Mouse (Mus musculus): ENCODE data around the gene Mob1b. TPM values are rescaled to one million over a fixed set of nuclear protein-coding genes. Genes with fewer than 3 reads are reported as not detected.

Mob1b gene
- polyA plus RNA-seq, 1 experiment from 2014 or later, result 7.5 TPM

DNA sequence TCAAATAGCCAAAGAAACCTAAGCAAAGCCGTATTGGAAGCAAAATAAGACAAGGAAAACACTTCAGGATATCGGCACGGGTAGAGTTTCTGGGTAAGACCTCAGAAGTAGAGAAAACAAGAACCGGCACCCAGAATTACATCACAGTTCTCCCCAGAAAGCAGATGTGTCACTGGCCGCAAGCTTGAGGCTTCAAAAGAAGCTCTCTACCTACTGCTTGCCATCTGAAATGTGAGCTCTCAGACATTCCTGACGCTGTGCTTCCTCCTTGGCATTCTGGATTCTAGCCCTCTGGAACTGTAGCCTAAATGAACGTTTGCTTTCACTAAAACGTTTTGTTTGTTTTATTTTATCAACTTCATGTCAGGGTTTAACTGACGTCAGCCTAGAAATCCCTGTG is 70.0 kb downstream of the Mob1b start:
- no peak overlapping the region for H3K9ac ChIP-seq (ENCODE audit: low read depth, low read length)

GRCm38 (mm10) chr5:88791256-88792245 is 70.9 kb downstream of the Mob1b start:
- Histone ChIP-seq H3K36me3 (ENCODE audit: control insufficient read depth, insufficient read depth, low read length) (no peaks in the 10 kb centered on the region), H3K4me2 (ENCODE audit: low read length) (no peak overlapping the region), H3K9me3 (ENCODE audit: control insufficient read depth, low read length) (no peaks in the 10 kb centered on the region), H3K27me3 (replicated peaks; ENCODE audit: control insufficient read depth, insufficient read depth, low read length) (no peaks in the 10 kb centered on the region), H3K9ac (ENCODE audit: low read depth, low read length) (no peak overlapping the region), H3K27ac (ENCODE audit: low read depth, low read length) (no peak overlapping the region), H3K4me3 (ENCODE audit: low read length) (no peak overlapping the region), H3K4me1 (ENCODE audit: control insufficient read depth, insufficient read depth, low read depth, low read length) (no peaks in the 10 kb centered on the region)
- WGBS, result 39% methylated on average over 10 of the region's 10 CpGs
- ATAC-seq, result peak; percentile 34; the same call in 1 of the 2 replicates

More for the DNA sequence above, 70.0 kb downstream of the Mob1b start:
- no peak overlapping the region for H3K27ac ChIP-seq (ENCODE audit: low read depth, low read length)
- H3K4me1 ChIP-seq (ENCODE audit: control insufficient read depth, insufficient read depth, low read depth, low read length), result no peaks in the 10 kb centered on the region
- ATAC-seq, result no peak
- no peak overlapping the region for H3K4me3 ChIP-seq (ENCODE audit: low read length)
- no peak overlapping the region for H3K4me2 ChIP-seq (ENCODE audit: low read length)
- H3K9me3 ChIP-seq (ENCODE audit: control insufficient read depth, low read length), result no peaks in the 10 kb centered on the region
- no peaks in the 10 kb centered on the region for H3K36me3 ChIP-seq (ENCODE audit: control insufficient read depth, insufficient read depth, low read length)
- no peaks in the 10 kb centered on the region for H3K27me3 ChIP-seq (replicated peaks; ENCODE audit: control insufficient read depth, insufficient read depth, low read length)
- WGBS, result 63% methylated on average over 9 of the region's 9 CpGs

GRCm38 (mm10) chr5:88793676-88794075 is 73.0 kb downstream of the Mob1b start:
- Histone ChIP-seq H3K27ac (ENCODE audit: low read depth, low read length) (no peak overlapping the region), H3K4me1 (ENCODE audit: control insufficient read depth, insufficient read depth, low read depth, low read length) (no peaks in the 10 kb centered on the region), H3K9me3 (ENCODE audit: control insufficient read depth, low read length) (no peaks in the 10 kb centered on the region), H3K27me3 (replicated peaks; ENCODE audit: control insufficient read depth, insufficient read depth, low read length) (no peaks in the 10 kb centered on the region), H3K4me2 (ENCODE audit: low read length) (no peak overlapping the region), H3K9ac (ENCODE audit: low read depth, low read length) (no peak overlapping the region), H3K4me3 (ENCODE audit: low read length) (no peak overlapping the region), H3K36me3 (ENCODE audit: control insufficient read depth, insufficient read depth, low read length) (no peaks in the 10 kb centered on the region)
- 97% methylated on average over 3 of the region's 3 CpGs for WGBS
- no peak for ATAC-seq

- no peak overlapping the region for H3K27ac ChIP-seq (ENCODE audit: low read depth, low read length)
- no peak overlapping the region for H3K9ac ChIP-seq (ENCODE audit: low read depth, low read length)
- no peaks in the 10 kb centered on the region for H3K4me1 ChIP-seq (ENCODE audit: control insufficient read depth, insufficient read depth, low read depth, low read length)
- H3K4me2 ChIP-seq (ENCODE audit: low read length), result no peak overlapping the region
- H3K27me3 ChIP-seq (replicated peaks; ENCODE audit: control insufficient read depth, insufficient read depth, low read length), result no peaks in the 10 kb centered on the region
- 52% methylated on average over 9 of the region's 9 CpGs for WGBS
- H3K4me3 ChIP-seq (ENCODE audit: low read length), result no peak overlapping the region
- no peaks in the 10 kb centered on the region for H3K9me3 ChIP-seq (ENCODE audit: control insufficient read depth, low read length)
- no peaks in the 10 kb centered on the region for H3K36me3 ChIP-seq (ENCODE audit: control insufficient read depth, insufficient read depth, low read length)
- no peak for ATAC-seq
Measured at GRCm38 (mm10) chr5:88795910-88796584, 75.4 kb downstream of the Mob1b start.

GRCm38 (mm10) chr5:88796588-88796987 is 75.9 kb downstream of the Mob1b start:
- no peak overlapping the region for H3K4me2 ChIP-seq (ENCODE audit: low read length)
- no peaks in the 10 kb centered on the region for H3K4me1 ChIP-seq (ENCODE audit: control insufficient read depth, insufficient read depth, low read depth, low read length)
- no peak overlapping the region for H3K27ac ChIP-seq (ENCODE audit: low read depth, low read length)
- H3K9me3 ChIP-seq (ENCODE audit: control insufficient read depth, low read length), result no peaks in the 10 kb centered on the region
- WGBS, result 64% methylated on average over 11 of the region's 11 CpGs
- H3K9ac ChIP-seq (ENCODE audit: low read depth, low read length), result no peak overlapping the region
- ATAC-seq, result no peak
- no peaks in the 10 kb centered on the region for H3K36me3 ChIP-seq (ENCODE audit: control insufficient read depth, insufficient read depth, low read length)
- no peak overlapping the region for H3K4me3 ChIP-seq (ENCODE audit: low read length)
- H3K27me3 ChIP-seq (replicated peaks; ENCODE audit: control insufficient read depth, insufficient read depth, low read length), result no peaks in the 10 kb centered on the region

GRCm38 (mm10) chr5:88797121-88797520 is 76.5 kb downstream of the Mob1b start:
- WGBS, result 80% methylated on average over 6 of the region's 6 CpGs
- H3K27ac ChIP-seq (ENCODE audit: low read depth, low read length), result no peak overlapping the region
- no peak overlapping the region for H3K4me2 ChIP-seq (ENCODE audit: low read length)
- H3K9me3 ChIP-seq (ENCODE audit: control insufficient read depth, low read length), result no peaks in the 10 kb centered on the region
- no peak overlapping the region for H3K9ac ChIP-seq (ENCODE audit: low read depth, low read length)
- H3K4me3 ChIP-seq (ENCODE audit: low read length), result no peak overlapping the region
- no peaks in the 10 kb centered on the region for H3K36me3 ChIP-seq (ENCODE audit: control insufficient read depth, insufficient read depth, low read length)
- ATAC-seq, result no peak
- no peaks in the 10 kb centered on the region for H3K4me1 ChIP-seq (ENCODE audit: control insufficient read depth, insufficient read depth, low read depth, low read length)
- no peaks in the 10 kb centered on the region for H3K27me3 ChIP-seq (replicated peaks; ENCODE audit: control insufficient read depth, insufficient read depth, low read length)

DNA sequence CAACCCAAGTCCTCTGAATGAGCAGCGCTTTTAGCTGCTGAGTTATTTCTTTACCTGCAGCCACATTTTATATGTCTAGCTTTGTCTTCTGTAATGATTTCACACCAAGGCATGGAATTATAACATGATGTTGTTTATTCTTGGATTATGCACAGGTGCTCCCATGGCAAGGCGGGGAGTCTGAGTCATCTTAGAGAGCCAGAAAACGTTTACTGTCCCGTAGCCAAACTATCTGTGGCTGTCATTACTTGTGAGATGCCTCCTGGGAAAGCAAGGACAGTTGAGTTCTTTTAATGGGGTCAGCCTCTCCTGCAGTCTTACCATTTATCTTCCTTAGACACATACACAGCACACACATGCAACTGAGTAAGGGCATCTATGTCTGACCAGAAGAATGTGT is 85.0 kb downstream of the Mob1b start:
- ATAC-seq, result no peak
- Histone ChIP-seq H3K4me2 (ENCODE audit: low read length) (no peak overlapping the region), H3K4me3 (ENCODE audit: low read length) (no peak overlapping the region), H3K9me3 (ENCODE audit: control insufficient read depth, low read length) (no peaks in the 10 kb centered on the region), H3K4me1 (ENCODE audit: control insufficient read depth, insufficient read depth, low read depth, low read length) (no peaks in the 10 kb centered on the region; the same call in 1 of the 2 replicates), H3K27me3 (replicated peaks; ENCODE audit: control insufficient read depth, insufficient read depth, low read length) (no peaks in the 10 kb centered on the region), H3K27ac (ENCODE audit: low read depth, low read length) (no peak overlapping the region), H3K36me3 (ENCODE audit: control insufficient read depth, insufficient read depth, low read length) (no peaks in the 10 kb centered on the region), H3K9ac (ENCODE audit: low read depth, low read length) (no peak overlapping the region)
- WGBS, result 83% methylated on average over 4 of the region's 4 CpGs

DNA sequence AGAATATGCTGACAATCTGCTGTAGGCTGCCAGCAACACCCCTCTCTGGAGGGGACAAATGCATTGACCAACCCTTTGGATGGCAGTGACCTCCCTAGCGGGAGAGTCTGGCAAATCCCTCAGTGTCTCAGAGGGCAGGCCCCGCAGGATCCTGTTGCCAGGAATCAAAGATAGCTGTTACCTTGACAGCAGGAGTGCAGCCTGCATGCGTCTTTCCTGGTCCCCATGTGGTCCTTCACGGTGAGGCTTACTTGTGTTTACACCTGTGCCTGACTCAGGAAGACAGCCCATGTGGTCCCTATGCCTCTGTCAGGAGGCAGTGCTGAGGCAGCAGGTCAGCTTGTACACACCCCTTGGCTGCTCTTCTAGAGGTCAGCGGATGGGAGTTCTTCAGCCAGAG is 85.6 kb downstream of the Mob1b start:
- Histone ChIP-seq H3K9ac (ENCODE audit: low read depth, low read length) (no peak overlapping the region), H3K27me3 (replicated peaks; ENCODE audit: control insufficient read depth, insufficient read depth, low read length) (no peaks in the 10 kb centered on the region), H3K9me3 (ENCODE audit: control insufficient read depth, low read length) (no peaks in the 10 kb centered on the region), H3K36me3 (ENCODE audit: control insufficient read depth, insufficient read depth, low read length) (no peaks in the 10 kb centered on the region), H3K27ac (ENCODE audit: low read depth, low read length) (no peak overlapping the region), H3K4me2 (ENCODE audit: low read length) (no peak overlapping the region), H3K4me3 (ENCODE audit: low read length) (no peak overlapping the region), H3K4me1 (ENCODE audit: control insufficient read depth, insufficient read depth, low read depth, low read length) (no peaks in the 10 kb centered on the region; the same call in 1 of the 2 replicates)
- no peak for ATAC-seq
- 18% methylated on average over 5 of the region's 5 CpGs for WGBS

DNA sequence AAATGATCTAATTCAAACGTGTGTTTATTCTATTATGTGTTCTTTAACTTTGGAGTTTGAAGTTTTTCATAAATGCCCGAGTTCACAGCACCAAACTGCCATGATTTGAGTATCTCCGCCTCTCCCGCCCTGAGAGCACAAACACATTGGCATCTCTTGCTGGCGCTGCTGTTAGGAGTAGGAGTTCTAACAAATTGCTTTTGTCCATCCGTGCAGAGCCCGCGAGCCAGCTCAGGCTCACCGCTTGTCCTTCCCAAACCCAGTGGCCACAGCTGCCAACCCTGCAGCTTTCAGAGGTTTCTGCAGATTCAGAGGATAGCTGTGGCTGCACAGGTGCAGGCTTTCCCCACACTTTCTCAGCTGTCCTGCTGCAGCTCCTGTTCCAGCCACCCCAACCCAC is 86.7 kb downstream of the Mob1b start:
- no peaks in the 10 kb centered on the region for H3K9me3 ChIP-seq (ENCODE audit: control insufficient read depth, low read length)
- ATAC-seq, result peak; percentile 48; the same call in 1 of the 2 replicates
- no peak overlapping the region for H3K4me3 ChIP-seq (ENCODE audit: low read length)
- H3K4me2 ChIP-seq (ENCODE audit: low read length), result no peak overlapping the region
- no peak overlapping the region for H3K9ac ChIP-seq (ENCODE audit: low read depth, low read length)
- H3K36me3 ChIP-seq (ENCODE audit: control insufficient read depth, insufficient read depth, low read length), result no peaks in the 10 kb centered on the region
- H3K27ac ChIP-seq (ENCODE audit: low read depth, low read length), result no peak overlapping the region
- no peaks in the 10 kb centered on the region; the same call in 1 of the 2 replicates for H3K4me1 ChIP-seq (ENCODE audit: control insufficient read depth, insufficient read depth, low read depth, low read length)
- H3K27me3 ChIP-seq (replicated peaks; ENCODE audit: control insufficient read depth, insufficient read depth, low read length), result no peaks in the 10 kb centered on the region
- 30% methylated on average over 9 of the region's 9 CpGs for WGBS

Data from hindbrain, embryonic 16.5 days (tissue).